Mouse (Mus musculus) embryonic facial prominence, embryonic 14.5 days (tissue): ENCODE results near the gene Clstn2. TPM values are rescaled to one million over a fixed set of nuclear protein-coding genes. Genes with fewer than 3 reads are reported as not detected.

ENCODE experiments used
- ATAC-seq: fragments of 200-750 bp; cut with Nextera tagmentation; 2 replicates; pipeline ENCODE4 v1.8.0; 2017; ENCODE audit warnings: low read depth, moderate number of reproducible peaks, moderate TSS enrichment
- DNase-seq: peaks from one replicate; pipeline ENCODE4 v3.0.0-alpha.2; 2015; ENCODE audit warnings: low spot score
- H3K27ac ChIP-seq: fragments of 300-500 bp; sonication (generic); replicated peaks from 2 replicates; pipeline ENCODE4 v1.5.1; 2014; ENCODE audit warnings: low read depth, mild to moderate bottlenecking, low read length, moderate library complexity
- H3K27me3 ChIP-seq: fragments of 300-500 bp; sonication (generic); replicated peaks from 2 replicates; pipeline ENCODE4 v1.6.1; 2014; ENCODE audit warnings: low read length; ENCODE audit not compliant: control insufficient read depth, insufficient read depth
- H3K36me3 ChIP-seq: fragments of 300-500 bp; sonication (generic); 2 replicates; pipeline ENCODE4 v1.6.1; 2014; ENCODE audit warnings: low read length, mixed read lengths; ENCODE audit not compliant: control insufficient read depth, insufficient read depth
- H3K4me1 ChIP-seq: fragments of 300-500 bp; sonication (generic); 2 replicates; pipeline ENCODE4 v1.6.1; 2014; ENCODE audit warnings: antibody characterized with exemption, low read length; ENCODE audit not compliant: control insufficient read depth, insufficient read depth
- H3K4me2 ChIP-seq: fragments of 300-500 bp; sonication (generic); 2 replicates; pipeline ENCODE4 v1.6.1; 2014; ENCODE audit warnings: low read depth, mild to moderate bottlenecking, low read length, moderate library complexity, mixed read lengths
- H3K4me3 ChIP-seq: fragments of 300-500 bp; sonication (generic); 2 replicates; pipeline ENCODE4 v1.5.1; 2014; ENCODE audit warnings: low read depth, mild to moderate bottlenecking, low read length
- H3K9ac ChIP-seq: fragments of 300-500 bp; sonication (generic); 2 replicates; pipeline ENCODE4 v1.6.1; 2014; ENCODE audit warnings: low read depth, mild to moderate bottlenecking, low read length, moderate library complexity, mixed read lengths
- H3K9me3 ChIP-seq: fragments of 300-500 bp; sonication (generic); 2 replicates; pipeline ENCODE4 v1.6.1; 2016; ENCODE audit warnings: low read length; ENCODE audit not compliant: control insufficient read depth
- WGBS: fragments of 180-500 bp; shearing (Covaris S2); extraction: QIAGEN DNeasy Blood & Tissue Kit; methylation state at CpG from one replicate; pipeline ENCODE4 v1.1.7; 2014; 5-methylcytosine and 5-hydroxymethylcytosine counted together
- polyA plus RNA-seq: library from polyadenylated mRNA; unstranded; fragments of >200 nt; fragmentation: Nextera tagmentation; extraction: Ambion mirVana; gene quantifications from 2 replicates; pipeline ENCODE4 v1.2.1, GENCODE M21; 2014

Clstn2 gene
- polyA plus RNA-seq, 1 experiment from 2014 or later, result 3.8 TPM

DNA sequence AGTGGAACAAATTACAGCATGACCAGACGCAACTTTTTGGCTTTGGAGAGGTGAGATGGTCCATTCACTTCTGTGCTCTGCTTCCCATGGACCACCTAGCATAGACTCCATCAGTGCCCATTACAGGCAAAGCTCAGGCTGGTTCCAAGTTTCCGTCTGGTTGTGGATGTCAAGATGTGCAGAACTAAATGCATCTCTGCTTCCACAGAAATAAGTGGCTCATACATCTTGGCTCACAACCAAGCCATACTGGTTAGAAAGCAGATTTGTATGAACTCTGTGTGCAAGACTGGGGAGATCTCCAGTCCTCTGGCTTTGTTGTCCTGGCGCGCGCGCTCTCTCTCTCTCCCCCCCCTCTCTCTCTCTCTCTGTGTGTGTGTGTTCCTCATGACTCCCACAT lies 537.9 kb downstream of the Clstn2 start:
- peak; percentile 65 for DNase-seq
- WGBS, result 88% methylated on average over 6 of the region's 6 CpGs

DNA sequence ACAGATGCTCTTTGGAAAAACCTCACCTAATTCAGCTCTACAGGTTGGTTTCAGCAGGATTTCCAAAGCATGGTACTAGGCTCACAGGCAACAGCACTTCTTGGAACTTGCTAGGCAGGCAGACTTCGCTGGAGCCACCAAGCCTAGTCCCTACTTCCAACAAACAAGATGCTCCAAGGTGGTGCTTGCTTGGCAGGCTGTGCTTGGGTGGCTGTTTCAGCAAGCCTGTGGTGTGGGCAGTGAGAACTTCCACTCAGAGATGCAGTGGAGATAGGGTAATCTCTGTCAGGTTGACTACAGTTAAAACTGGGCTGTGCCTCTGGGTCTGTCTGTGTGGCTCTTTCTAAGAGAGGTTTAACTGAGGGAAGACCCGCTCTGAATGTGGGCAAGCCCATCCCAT lies 541.4 kb downstream of the Clstn2 start:
- no peak overlapping the region for H3K9ac ChIP-seq
- ATAC-seq (no peak), DNase-seq (no peak)
- H3K27ac ChIP-seq, result no peak overlapping the region
- WGBS, result 84% methylated on average over 2 of the region's 2 CpGs
- H3K4me2 ChIP-seq, result no peak overlapping the region
- no peaks in the 10 kb centered on the region for H3K36me3 ChIP-seq
- no peaks in the 10 kb centered on the region for H3K9me3 ChIP-seq
- H3K4me3 ChIP-seq, result no peak overlapping the region
- H3K4me1 ChIP-seq, result no peaks in the 10 kb centered on the region
- no peaks in the 10 kb centered on the region for H3K27me3 ChIP-seq

More for the DNA sequence above, 537.9 kb downstream of the Clstn2 start:
- no peak overlapping the region for H3K4me3 ChIP-seq
- H3K27ac ChIP-seq, result no peak overlapping the region
- no peaks in the 10 kb centered on the region for H3K4me1 ChIP-seq
- H3K9ac ChIP-seq, result no peak overlapping the region
- no peaks in the 10 kb centered on the region for H3K36me3 ChIP-seq
- no peak overlapping the region for H3K4me2 ChIP-seq
- no peaks in the 10 kb centered on the region for H3K9me3 ChIP-seq
- no peak for ATAC-seq
- H3K27me3 ChIP-seq, result no peaks in the 10 kb centered on the region

DNA sequence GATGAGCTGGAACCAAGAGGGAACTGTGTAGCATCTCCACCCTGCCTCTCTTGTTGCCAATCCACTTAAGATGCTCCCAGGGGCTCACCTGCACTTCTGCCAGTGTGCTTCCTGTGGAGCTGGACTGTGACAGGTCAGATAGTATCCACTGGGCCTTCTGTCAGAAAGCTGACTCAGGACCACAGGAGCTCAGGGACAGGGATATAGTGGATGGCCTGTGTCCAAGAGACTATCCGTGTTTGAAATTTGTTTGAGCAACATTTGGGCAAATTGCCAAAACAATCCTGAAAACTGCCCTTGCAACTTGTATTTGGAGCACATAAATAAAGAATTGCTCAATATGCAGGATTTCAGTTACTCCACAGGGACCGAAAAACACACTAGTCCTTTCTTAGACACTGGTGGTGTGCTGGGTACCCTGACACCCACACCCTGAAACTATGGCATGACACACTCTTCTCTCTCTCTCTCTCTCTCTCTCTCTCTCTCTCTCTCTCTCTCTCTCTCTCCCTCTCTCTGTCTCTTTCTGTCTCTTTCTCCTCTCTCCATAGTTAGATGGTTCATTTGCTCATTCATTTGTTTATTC lies 542.3 kb downstream of the Clstn2 start:
- ATAC-seq (0 out of 2 replicates have a peak, but pooled peaks have one; percentile 18), DNase-seq (peak; percentile 70)
- H3K9ac ChIP-seq, result no peak overlapping the region
- WGBS, result 52% methylated on average over 2 of the region's 2 CpGs
- no peaks in the 10 kb centered on the region for H3K27me3 ChIP-seq
- no peak overlapping the region for H3K27ac ChIP-seq
- no peak overlapping the region for H3K4me3 ChIP-seq
- H3K9me3 ChIP-seq, result no peaks in the 10 kb centered on the region
- no peaks in the 10 kb centered on the region for H3K36me3 ChIP-seq
- no peak overlapping the region for H3K4me2 ChIP-seq
- H3K4me1 ChIP-seq, result no peaks in the 10 kb centered on the region

DNA sequence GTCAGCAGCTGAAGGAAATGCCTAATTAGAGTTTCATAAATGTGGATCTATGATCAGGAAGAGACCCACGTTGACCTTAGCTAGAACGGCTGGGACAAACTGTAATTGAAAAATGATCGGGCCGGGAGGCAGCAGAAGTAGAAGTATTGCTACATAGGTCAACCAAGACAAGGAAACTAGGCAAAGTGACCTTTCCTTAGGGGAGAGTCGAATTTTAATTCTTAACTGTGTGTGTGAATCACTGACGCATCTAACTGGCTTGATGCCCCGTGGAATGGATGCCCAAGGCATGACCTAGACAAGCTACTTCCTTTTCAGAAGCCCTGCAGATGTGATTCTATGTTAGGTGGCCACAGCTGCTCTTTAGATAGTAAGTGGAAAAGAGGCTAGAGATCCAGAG lies 546.2 kb downstream of the Clstn2 start:
- ATAC-seq (no peak), DNase-seq (no peak)

DNA sequence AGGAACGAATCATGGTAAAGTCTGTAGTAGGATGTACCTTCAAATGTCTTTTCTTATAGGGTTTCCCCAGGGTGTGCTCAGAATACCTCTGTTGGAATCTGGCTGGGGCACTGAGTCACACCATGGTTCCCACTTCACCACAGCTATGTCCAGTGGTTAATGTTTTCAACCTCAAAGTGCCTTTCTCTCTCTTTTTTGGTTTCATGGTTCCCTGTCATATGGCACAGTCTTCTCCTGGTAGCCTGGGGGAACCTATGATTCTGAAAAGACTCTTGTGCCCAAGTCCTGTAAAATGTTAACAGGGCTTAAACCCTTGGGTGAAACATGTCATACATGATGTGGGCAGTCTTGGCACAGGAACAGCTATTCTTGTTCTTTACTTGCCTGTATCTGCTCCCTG lies 551.8 kb downstream of the Clstn2 start:
- ATAC-seq, result no peak
- Histone ChIP-seq H3K4me3 (no peak overlapping the region), H3K36me3 (no peaks in the 10 kb centered on the region), H3K9ac (no peak overlapping the region), H3K27me3 (no peaks in the 10 kb centered on the region), H3K4me2 (no peak overlapping the region), H3K27ac (no peak overlapping the region), H3K4me1 (no peaks in the 10 kb centered on the region), H3K9me3 (no peaks in the 10 kb centered on the region)
- 75% methylated on average over 1 of the region's 1 CpGs for WGBS
- DNase-seq, result no peak

More for the DNA sequence above, 546.2 kb downstream of the Clstn2 start:
- H3K4me3 ChIP-seq, result no peak overlapping the region
- H3K4me2 ChIP-seq, result no peak overlapping the region
- H3K27me3 ChIP-seq, result no peaks in the 10 kb centered on the region
- H3K4me1 ChIP-seq, result no peaks in the 10 kb centered on the region
- H3K9ac ChIP-seq, result no peak overlapping the region
- WGBS, result 62% methylated on average over 7 of the region's 7 CpGs
- H3K9me3 ChIP-seq, result no peaks in the 10 kb centered on the region
- no peaks in the 10 kb centered on the region for H3K36me3 ChIP-seq
- H3K27ac ChIP-seq, result no peak overlapping the region

DNA sequence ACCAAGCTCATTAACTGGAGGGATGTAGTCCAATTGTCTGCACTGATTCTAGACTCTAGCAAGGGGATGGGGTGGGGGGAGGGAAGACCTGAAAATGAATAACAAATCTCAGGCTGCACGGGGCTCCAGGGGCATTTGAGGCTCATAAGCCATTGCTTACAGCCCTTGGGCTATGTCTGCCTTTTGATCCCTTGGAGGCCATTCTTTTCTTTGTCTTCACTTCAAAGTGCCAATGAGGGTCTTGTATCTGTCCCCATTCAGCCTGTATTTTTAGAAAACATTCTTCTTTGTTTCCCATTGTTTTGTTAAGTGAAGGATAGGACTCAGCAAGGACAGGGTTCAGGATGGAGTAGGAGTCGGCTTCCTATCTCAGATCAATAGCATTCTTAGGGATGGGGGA lies 556.0 kb downstream of the Clstn2 start:
- DNase-seq (no peak), ATAC-seq (no peak)
- Histone ChIP-seq H3K27me3 (no peaks in the 10 kb centered on the region), H3K4me3 (no peak overlapping the region), H3K27ac (no peak overlapping the region), H3K36me3 (no peaks in the 10 kb centered on the region), H3K9ac (no peak overlapping the region), H3K9me3 (no peaks in the 10 kb centered on the region), H3K4me1 (peaks cover 12% of the 10 kb centered on the region; the same call in 1 of the 2 replicates), H3K4me2 (no peak overlapping the region)
- WGBS, result 24% methylated on average over 2 of the region's 2 CpGs

DNA sequence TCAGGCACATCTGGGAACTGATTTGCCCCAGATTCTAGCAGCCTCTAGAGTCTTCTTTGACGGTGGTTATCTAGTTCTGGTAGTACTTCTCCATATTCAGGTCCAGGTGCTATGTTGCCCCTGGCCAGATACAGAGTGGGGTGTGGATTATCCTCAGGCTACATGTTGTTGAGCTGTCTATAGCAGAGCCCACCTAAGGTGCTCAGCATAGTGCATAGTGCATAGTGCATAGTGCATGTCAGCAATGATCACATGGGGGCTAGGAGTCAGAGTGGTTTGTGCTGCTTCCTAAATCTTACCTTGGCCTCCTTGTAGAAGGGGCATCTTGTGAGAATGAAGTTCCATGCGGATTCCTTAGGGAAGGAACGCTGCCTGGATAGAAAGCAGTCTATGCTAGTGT lies 556.5 kb downstream of the Clstn2 start:
- Histone ChIP-seq H3K36me3 (no peaks in the 10 kb centered on the region), H3K4me3 (no peak overlapping the region), H3K27me3 (no peaks in the 10 kb centered on the region), H3K9ac (no peak overlapping the region), H3K4me2 (no peak overlapping the region), H3K4me1 (peaks cover 12% of the 10 kb centered on the region; the same call in 1 of the 2 replicates), H3K27ac (no peak overlapping the region), H3K9me3 (no peaks in the 10 kb centered on the region)
- DNase-seq, result no peak
- no peak for ATAC-seq
- 71% methylated on average over 3 of the region's 3 CpGs for WGBS

DNA sequence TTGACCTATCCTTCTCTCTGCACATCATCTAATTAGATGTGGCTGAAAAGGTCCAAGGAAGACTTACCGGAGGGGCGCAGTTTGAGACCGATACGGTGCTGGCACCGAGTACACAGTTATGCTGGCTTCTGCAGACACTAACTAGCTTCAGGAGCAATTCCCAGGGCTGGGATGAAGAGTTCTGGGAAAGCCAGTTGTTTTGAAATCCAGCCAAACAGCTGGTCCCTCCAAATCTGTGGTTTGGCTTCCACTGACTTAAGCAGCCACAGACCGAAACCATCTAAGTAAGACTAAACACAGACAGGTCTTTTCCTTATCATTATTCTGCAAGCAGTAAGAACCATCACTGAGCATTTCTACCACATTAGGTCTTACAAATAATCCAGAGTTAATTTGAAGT lies 558.1 kb downstream of the Clstn2 start:
- H3K4me1 ChIP-seq, result peaks cover 12% of the 10 kb centered on the region; the same call in 1 of the 2 replicates
- H3K27ac ChIP-seq, result no peak overlapping the region
- 53% methylated on average over 6 of the region's 6 CpGs for WGBS
- H3K4me2 ChIP-seq, result no peak overlapping the region
- H3K4me3 ChIP-seq, result no peak overlapping the region
- DNase-seq, result peak; percentile 90
- no peaks in the 10 kb centered on the region for H3K9me3 ChIP-seq
- H3K27me3 ChIP-seq, result no peaks in the 10 kb centered on the region
- no peaks in the 10 kb centered on the region for H3K36me3 ChIP-seq
- H3K9ac ChIP-seq, result no peak overlapping the region
- ATAC-seq, result 0 out of 2 replicates have a peak, but pooled peaks have one; percentile 37

DNA sequence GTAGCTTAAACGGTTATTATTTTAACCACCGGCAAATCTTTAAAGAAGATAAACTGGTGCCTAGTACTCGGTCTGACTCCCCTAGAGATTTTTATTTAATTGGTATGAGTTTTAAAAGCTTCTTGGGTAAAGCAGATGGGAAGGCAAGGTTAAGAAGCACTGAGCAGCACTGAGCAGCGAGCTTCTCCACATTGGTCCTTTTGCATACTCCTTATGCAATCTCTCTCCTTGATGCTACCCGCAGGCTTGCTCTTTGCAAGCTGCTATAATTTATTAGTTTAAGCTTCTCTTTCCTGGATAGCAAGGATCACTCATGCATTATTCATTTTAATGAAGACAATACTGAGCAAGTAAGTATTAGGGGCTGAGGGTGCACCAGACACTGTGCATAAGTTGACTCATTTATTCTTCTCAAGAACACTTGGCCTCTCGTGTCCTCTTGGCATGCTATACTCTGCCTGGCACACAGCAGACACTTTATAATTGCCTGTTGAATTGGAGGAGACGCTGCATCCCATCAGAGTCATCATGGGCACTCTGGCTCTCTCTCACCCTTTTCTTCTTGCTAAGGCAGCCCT lies 561.9 kb downstream of the Clstn2 start:
- no peak overlapping the region for H3K4me3 ChIP-seq
- DNase-seq (no peak), ATAC-seq (no peak)
- WGBS, result 81% methylated on average over 7 of the region's 7 CpGs
- H3K36me3 ChIP-seq, result no peaks in the 10 kb centered on the region
- H3K27ac ChIP-seq, result no peak overlapping the region
- no peak overlapping the region for H3K9ac ChIP-seq
- H3K27me3 ChIP-seq, result no peaks in the 10 kb centered on the region
- H3K9me3 ChIP-seq, result no peaks in the 10 kb centered on the region
- peaks cover 12% of the 10 kb centered on the region; the same call in 1 of the 2 replicates for H3K4me1 ChIP-seq
- no peak overlapping the region for H3K4me2 ChIP-seq
